Mouse (Mus musculus): ENCODE measurements around the gene Zfp536. TPM values are rescaled to one million over a fixed set of nuclear protein-coding genes. Genes with fewer than 3 reads are reported as not detected.

Gene Zfp536
- polyA plus RNA-seq, 1 experiment from 2014 or later: 9.2 TPM

GRCm38 (mm10) chr7:37509700-37510099 lies 263.7 kb downstream of the Zfp536 start:
- ATAC-seq (ENCODE audit: low FRiP score, low TSS enrichment): no peak
- Histone ChIP-seq H3K36me3 (ENCODE audit: control insufficient read depth, insufficient read depth, low read length) (no peaks in the 10 kb centered on the region), H3K27me3 (ENCODE audit: control insufficient read depth, insufficient read depth, low read length) (no peaks in the 10 kb centered on the region), H3K4me3 (ENCODE audit: low read length) (no peak overlapping the region), H3K27ac (ENCODE audit: low read depth, low read length) (no peak overlapping the region), H3K9me3 (ENCODE audit: control insufficient read depth, low read length) (no peaks in the 10 kb centered on the region), H3K4me1 (ENCODE audit: control insufficient read depth, insufficient read depth, low read length) (no peaks in the 10 kb centered on the region; the same call in 1 of the 2 replicates), H3K9ac (ENCODE audit: low read depth, low read length) (no peak overlapping the region), H3K4me2 (replicated peaks; ENCODE audit: low read depth, low read length) (no peak overlapping the region)
- WGBS: 67% methylated on average over 9 of the region's 9 CpGs

GRCm38 (mm10) chr7:37505548-37505947 lies 267.9 kb downstream of the Zfp536 start:
- Histone ChIP-seq H3K9me3 (ENCODE audit: control insufficient read depth, low read length) (no peaks in the 10 kb centered on the region), H3K4me3 (ENCODE audit: low read length) (no peak overlapping the region), H3K27ac (ENCODE audit: low read depth, low read length) (no peak overlapping the region), H3K36me3 (ENCODE audit: control insufficient read depth, insufficient read depth, low read length) (no peaks in the 10 kb centered on the region), H3K4me2 (replicated peaks; ENCODE audit: low read depth, low read length) (no peak overlapping the region), H3K9ac (ENCODE audit: low read depth, low read length) (no peak overlapping the region), H3K4me1 (ENCODE audit: control insufficient read depth, insufficient read depth, low read length) (peaks cover 7% of the 10 kb centered on the region; the same call in 1 of the 2 replicates), H3K27me3 (ENCODE audit: control insufficient read depth, insufficient read depth, low read length) (no peaks in the 10 kb centered on the region)
- WGBS: 62% methylated on average over 7 of the region's 7 CpGs
- ATAC-seq (ENCODE audit: low FRiP score, low TSS enrichment): no peak

- ATAC-seq (ENCODE audit: low FRiP score, low TSS enrichment): no peak
- Histone ChIP-seq H3K9me3 (ENCODE audit: control insufficient read depth, low read length) (no peaks in the 10 kb centered on the region), H3K4me2 (replicated peaks; ENCODE audit: low read depth, low read length) (no peak overlapping the region), H3K27ac (ENCODE audit: low read depth, low read length) (no peak overlapping the region), H3K36me3 (ENCODE audit: control insufficient read depth, insufficient read depth, low read length) (no peaks in the 10 kb centered on the region), H3K4me1 (ENCODE audit: control insufficient read depth, insufficient read depth, low read length) (peaks cover 7% of the 10 kb centered on the region; the same call in 1 of the 2 replicates), H3K9ac (ENCODE audit: low read depth, low read length) (no peak overlapping the region), H3K4me3 (ENCODE audit: low read length) (no peak overlapping the region), H3K27me3 (ENCODE audit: control insufficient read depth, insufficient read depth, low read length) (no peaks in the 10 kb centered on the region)
- WGBS: 80% methylated on average over 11 of the region's 11 CpGs
Measured at GRCm38 (mm10) chr7:37505096-37505495, 268.3 kb downstream of the Zfp536 start.

GRCm38 (mm10) chr7:37498881-37499280 lies 274.6 kb downstream of the Zfp536 start:
- ATAC-seq (ENCODE audit: low FRiP score, low TSS enrichment): no peak
- Histone ChIP-seq H3K9me3 (ENCODE audit: control insufficient read depth, low read length) (no peaks in the 10 kb centered on the region), H3K27me3 (ENCODE audit: control insufficient read depth, insufficient read depth, low read length) (no peaks in the 10 kb centered on the region), H3K36me3 (ENCODE audit: control insufficient read depth, insufficient read depth, low read length) (no peaks in the 10 kb centered on the region), H3K27ac (ENCODE audit: low read depth, low read length) (no peak overlapping the region), H3K9ac (ENCODE audit: low read depth, low read length) (no peak overlapping the region), H3K4me3 (ENCODE audit: low read length) (no peak overlapping the region), H3K4me2 (replicated peaks; ENCODE audit: low read depth, low read length) (no peak overlapping the region), H3K4me1 (ENCODE audit: control insufficient read depth, insufficient read depth, low read length) (peaks cover 7% of the 10 kb centered on the region; the same call in 1 of the 2 replicates)
- WGBS: 74% methylated on average over 5 of the region's 5 CpGs

- no peaks in the 10 kb centered on the region for H3K36me3 ChIP-seq (ENCODE audit: control insufficient read depth, insufficient read depth, low read length)
- peak overlapping the region; percentile 20; the same call in 1 of the 2 replicates for H3K27ac ChIP-seq (ENCODE audit: low read depth, low read length)
- H3K4me3 ChIP-seq (ENCODE audit: low read length): no peak overlapping the region
- no peaks in the 10 kb centered on the region for H3K9me3 ChIP-seq (ENCODE audit: control insufficient read depth, low read length)
- no peak for ATAC-seq (ENCODE audit: low FRiP score, low TSS enrichment)
- H3K27me3 ChIP-seq (ENCODE audit: control insufficient read depth, insufficient read depth, low read length): no peaks in the 10 kb centered on the region
- no peak overlapping the region for H3K9ac ChIP-seq (ENCODE audit: low read depth, low read length)
- no peak overlapping the region for H3K4me2 ChIP-seq (replicated peaks; ENCODE audit: low read depth, low read length)
- H3K4me1 ChIP-seq (ENCODE audit: control insufficient read depth, insufficient read depth, low read length): no peaks in the 10 kb centered on the region
- WGBS: 67% methylated on average over 9 of the region's 9 CpGs
Measured at GRCm38 (mm10) chr7:37496491-37496890, 276.9 kb downstream of the Zfp536 start.

- Histone ChIP-seq H3K9me3 (ENCODE audit: control insufficient read depth, low read length) (no peaks in the 10 kb centered on the region), H3K27me3 (ENCODE audit: control insufficient read depth, insufficient read depth, low read length) (no peaks in the 10 kb centered on the region), H3K4me3 (ENCODE audit: low read length) (no peak overlapping the region), H3K9ac (ENCODE audit: low read depth, low read length) (no peak overlapping the region), H3K36me3 (ENCODE audit: control insufficient read depth, insufficient read depth, low read length) (no peaks in the 10 kb centered on the region), H3K4me1 (ENCODE audit: control insufficient read depth, insufficient read depth, low read length) (no peaks in the 10 kb centered on the region), H3K4me2 (replicated peaks; ENCODE audit: low read depth, low read length) (no peak overlapping the region), H3K27ac (ENCODE audit: low read depth, low read length) (no peak overlapping the region)
- ATAC-seq (ENCODE audit: low FRiP score, low TSS enrichment): no peak
- WGBS: 75% methylated on average over 5 of the region's 5 CpGs
Measured at GRCm38 (mm10) chr7:37490312-37490711, 283.1 kb downstream of the Zfp536 start.

- H3K4me2 ChIP-seq (replicated peaks; ENCODE audit: low read depth, low read length): no peak overlapping the region
- 59% methylated on average over 3 of the region's 3 CpGs for WGBS
- H3K27me3 ChIP-seq (ENCODE audit: control insufficient read depth, insufficient read depth, low read length): no peaks in the 10 kb centered on the region
- no peak for ATAC-seq (ENCODE audit: low FRiP score, low TSS enrichment)
- no peaks in the 10 kb centered on the region for H3K36me3 ChIP-seq (ENCODE audit: control insufficient read depth, insufficient read depth, low read length)
- no peaks in the 10 kb centered on the region for H3K4me1 ChIP-seq (ENCODE audit: control insufficient read depth, insufficient read depth, low read length)
- no peak overlapping the region for H3K9ac ChIP-seq (ENCODE audit: low read depth, low read length)
- H3K9me3 ChIP-seq (ENCODE audit: control insufficient read depth, low read length): no peaks in the 10 kb centered on the region
- H3K4me3 ChIP-seq (ENCODE audit: low read length): no peak overlapping the region
- no peak overlapping the region for H3K27ac ChIP-seq (ENCODE audit: low read depth, low read length)
Measured at GRCm38 (mm10) chr7:37484946-37485345, 288.5 kb downstream of the Zfp536 start.

GRCm38 (mm10) chr7:37482564-37482963 lies 290.9 kb downstream of the Zfp536 start:
- Histone ChIP-seq H3K9me3 (ENCODE audit: control insufficient read depth, low read length) (no peaks in the 10 kb centered on the region), H3K27me3 (ENCODE audit: control insufficient read depth, insufficient read depth, low read length) (no peaks in the 10 kb centered on the region), H3K4me3 (ENCODE audit: low read length) (no peak overlapping the region), H3K4me1 (ENCODE audit: control insufficient read depth, insufficient read depth, low read length) (no peaks in the 10 kb centered on the region), H3K9ac (ENCODE audit: low read depth, low read length) (no peak overlapping the region), H3K36me3 (ENCODE audit: control insufficient read depth, insufficient read depth, low read length) (no peaks in the 10 kb centered on the region), H3K27ac (ENCODE audit: low read depth, low read length) (no peak overlapping the region), H3K4me2 (replicated peaks; ENCODE audit: low read depth, low read length) (no peak overlapping the region)
- no peak for ATAC-seq (ENCODE audit: low FRiP score, low TSS enrichment)
- 77% methylated on average over 4 of the region's 4 CpGs for WGBS

- Histone ChIP-seq H3K4me2 (replicated peaks; ENCODE audit: low read depth, low read length) (no peak overlapping the region), H3K36me3 (ENCODE audit: control insufficient read depth, insufficient read depth, low read length) (no peaks in the 10 kb centered on the region), H3K9ac (ENCODE audit: low read depth, low read length) (no peak overlapping the region), H3K27ac (ENCODE audit: low read depth, low read length) (no peak overlapping the region), H3K4me1 (ENCODE audit: control insufficient read depth, insufficient read depth, low read length) (no peaks in the 10 kb centered on the region), H3K9me3 (ENCODE audit: control insufficient read depth, low read length) (no peaks in the 10 kb centered on the region), H3K4me3 (ENCODE audit: low read length) (no peak overlapping the region), H3K27me3 (ENCODE audit: control insufficient read depth, insufficient read depth, low read length) (no peaks in the 10 kb centered on the region)
- WGBS: 92% methylated on average over 6 of the region's 6 CpGs
- no peak for ATAC-seq (ENCODE audit: low FRiP score, low TSS enrichment)
Measured at GRCm38 (mm10) chr7:37481165-37481564, 292.3 kb downstream of the Zfp536 start.
